Mouse (Mus musculus): ENCODE data around the gene Anxa11.
"Not testable (repeated sequence)": the region's sequence is repeated elsewhere in the genome, so short reads cannot be mapped to it uniquely, and the experiment has no call there.

The Anxa11 gene

DNA sequence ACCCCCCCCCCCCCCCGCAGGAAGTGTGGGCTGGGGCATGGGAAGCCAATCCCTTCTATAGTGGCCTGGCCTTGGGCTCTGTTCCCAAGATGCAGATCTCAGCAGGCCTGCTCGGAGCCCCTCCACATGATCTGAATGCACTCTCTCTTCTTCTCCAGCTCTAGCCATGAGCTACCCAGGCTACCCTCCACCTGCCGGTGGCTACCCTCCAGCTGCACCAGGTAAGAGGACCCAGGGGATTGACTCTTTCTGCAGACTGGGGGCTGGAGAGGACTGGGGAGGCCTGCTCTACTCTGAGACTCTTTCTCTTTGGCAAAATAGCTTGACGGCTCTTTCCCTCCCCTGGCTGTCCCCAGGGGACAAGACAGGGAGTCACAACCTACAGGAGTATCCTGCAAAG lies 26.8 kb downstream of the Anxa11 start:
- no peak for DNase-seq (ENCODE audit: low read depth, low spot score)

DNA sequence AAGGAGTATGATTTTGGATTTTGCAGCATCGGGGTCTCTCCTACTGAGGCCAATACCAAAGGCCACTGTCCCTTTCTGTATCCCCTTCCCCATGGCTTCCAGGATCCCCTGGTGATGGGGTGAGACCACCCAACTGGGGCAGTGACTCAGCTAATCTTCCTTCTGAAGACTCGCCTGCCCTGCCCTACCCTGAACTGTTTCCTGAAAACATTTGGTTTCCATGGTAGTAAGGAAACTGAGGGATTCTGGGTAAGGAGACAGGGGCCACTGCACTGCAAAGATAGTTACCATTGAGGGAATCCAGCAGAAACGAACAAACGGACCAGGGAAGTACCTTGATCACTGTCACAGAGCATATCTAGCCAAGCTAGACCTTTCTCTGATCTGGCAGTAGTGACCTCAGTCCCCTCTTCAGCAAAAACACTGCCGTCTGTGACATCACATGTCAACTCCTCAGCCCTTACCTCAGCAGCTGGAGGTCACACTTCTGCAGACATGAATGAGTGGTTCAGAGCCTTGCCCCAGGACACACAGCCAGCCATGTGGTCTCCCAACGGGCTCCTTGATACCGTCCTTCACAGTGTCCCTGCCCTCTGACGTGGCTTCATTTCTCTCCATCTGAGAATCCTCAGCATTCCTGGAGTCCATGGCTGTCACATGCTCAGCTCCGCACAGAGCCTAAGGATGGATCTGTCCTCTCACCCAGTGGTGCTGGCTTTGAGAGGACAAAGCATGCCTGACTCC lies 27.4 kb downstream of the Anxa11 start:
- DNase-seq (ENCODE audit: low read depth, low spot score) = no peak

DNA sequence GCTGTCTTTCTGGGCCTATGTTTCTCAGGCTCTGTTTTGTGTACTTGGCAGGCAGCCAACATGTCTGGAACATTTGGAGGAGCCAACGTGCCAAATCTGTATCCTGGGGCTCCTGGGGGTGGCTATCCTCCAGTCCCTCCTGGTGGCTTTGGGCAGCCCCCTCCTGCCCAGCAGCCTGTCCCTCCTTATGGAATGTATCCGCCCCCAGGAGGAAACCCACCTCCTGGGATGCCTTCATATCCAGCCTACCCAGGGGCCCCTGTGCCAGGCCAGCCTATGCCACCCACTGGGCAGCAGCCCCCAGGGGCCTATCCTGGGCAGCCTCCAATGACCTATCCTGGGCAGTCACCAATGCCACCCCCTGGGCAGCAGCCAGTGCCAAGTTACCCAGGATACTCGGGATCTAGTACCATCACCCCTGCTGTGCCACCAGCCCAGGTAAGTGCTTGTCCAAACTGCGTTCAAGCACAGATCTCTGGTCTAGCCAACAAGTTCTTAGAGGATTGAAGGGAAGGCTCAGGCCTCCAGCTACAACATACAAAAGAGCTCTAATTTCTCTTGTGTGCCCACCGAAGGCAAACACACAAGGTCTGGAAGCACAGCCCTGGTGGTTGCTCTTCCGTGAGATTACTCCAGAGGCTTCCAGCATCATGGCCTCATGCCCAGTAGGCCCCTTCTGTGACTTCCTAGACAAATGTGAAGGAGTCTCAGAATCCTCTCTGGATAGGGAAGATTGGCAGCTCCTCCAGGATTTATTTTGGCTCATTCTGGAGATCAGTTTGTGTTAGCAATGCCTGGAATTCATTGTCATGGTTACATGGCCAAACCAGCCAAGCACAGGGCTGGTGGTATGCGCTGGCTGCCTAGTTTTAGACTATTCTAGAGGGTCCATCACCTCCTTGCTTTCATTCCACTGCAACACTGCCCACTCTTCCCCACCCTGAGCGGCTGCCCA lies 30.8 kb downstream of the Anxa11 start:
- no peak for DNase-seq (ENCODE audit: low read depth, low spot score)

DNA sequence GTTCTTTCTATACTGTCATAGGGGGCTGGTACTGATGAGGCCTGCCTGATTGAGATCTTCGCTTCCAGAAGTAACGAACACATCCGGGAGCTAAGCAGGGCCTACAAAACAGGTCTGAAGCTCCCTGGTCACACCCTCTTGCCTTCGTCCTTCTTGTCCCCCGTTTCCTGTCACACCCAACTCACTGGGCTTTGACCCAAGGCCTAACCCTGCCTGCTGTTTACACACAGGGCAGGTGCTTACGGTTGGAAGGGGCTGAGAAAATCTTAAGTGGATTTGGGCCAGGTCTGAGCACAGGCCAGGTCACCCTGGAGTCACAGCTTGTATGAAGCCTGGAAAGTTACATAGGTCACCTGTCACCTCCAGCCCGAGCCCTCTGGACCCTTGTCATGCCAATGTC lies 34.7 kb downstream of the Anxa11 start:
- DNase-seq (ENCODE audit: low read depth, low spot score) = not testable (repeated sequence)

DNA sequence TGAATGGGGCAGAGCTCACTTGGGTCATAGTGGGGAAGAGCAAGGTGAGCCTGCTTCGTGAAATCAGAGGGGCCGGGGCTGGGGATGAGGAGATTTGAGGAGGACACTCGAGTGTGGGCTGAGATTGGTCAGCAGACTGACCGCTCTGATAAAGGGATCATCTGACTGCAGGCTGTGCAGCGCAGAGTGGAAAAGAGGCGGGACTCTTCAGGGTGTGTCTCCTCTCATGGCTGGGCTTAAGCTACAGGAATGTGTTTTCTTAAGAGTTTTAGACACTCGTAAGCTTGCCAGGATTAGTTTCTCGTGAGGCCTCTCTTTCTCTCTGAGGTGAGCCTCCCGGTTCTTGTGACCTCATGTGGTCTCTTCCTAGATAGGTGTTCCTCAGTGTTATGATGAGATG lies 39.8 kb downstream of the Anxa11 start:
- not testable (repeated sequence) for DNase-seq (ENCODE audit: low read depth, low spot score)

DNA sequence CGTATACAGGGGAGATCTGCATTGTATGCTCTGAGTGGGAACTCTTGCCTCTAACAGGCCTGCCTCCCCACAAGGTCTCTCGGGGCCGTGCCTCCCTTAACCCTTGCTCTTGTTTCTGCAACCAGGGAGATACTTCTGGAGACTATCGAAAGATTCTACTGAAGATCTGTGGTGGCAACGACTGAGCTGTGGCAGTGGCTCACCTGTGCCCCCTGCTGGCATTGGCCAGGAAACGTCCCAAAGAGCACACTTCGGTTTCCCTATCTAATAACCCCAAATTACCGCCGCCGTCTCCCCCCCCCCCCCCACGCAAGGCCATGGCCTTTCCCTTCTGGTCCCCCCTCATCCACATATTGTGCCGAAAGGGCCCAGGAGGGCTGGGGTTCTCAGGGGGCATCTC lies 43.9 kb downstream of the Anxa11 start:
- not testable (repeated sequence) for DNase-seq (ENCODE audit: low read depth, low spot score)

DNA sequence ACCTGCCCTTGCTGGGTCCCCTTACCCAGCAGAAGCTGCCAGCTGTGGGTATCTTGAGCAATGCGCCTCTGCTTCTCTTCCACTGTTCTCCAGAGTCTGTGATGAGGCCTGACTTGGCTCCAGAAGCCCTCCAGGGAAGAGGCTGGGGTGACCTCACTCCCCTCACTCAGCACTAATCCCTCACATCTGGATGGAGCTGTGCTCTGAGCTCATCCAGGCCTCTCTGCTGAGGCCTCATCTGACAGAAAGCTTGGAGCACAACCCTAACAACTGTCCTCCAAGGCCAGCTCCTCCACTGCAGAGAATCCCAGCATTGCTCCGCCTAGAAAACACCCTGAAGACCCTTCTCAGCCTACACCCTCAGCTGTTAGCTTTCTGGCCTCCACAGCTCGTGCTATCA lies 52.6 kb downstream of the Anxa11 start:
- not testable (repeated sequence) for DNase-seq (ENCODE audit: low read depth, low spot score)

DNA sequence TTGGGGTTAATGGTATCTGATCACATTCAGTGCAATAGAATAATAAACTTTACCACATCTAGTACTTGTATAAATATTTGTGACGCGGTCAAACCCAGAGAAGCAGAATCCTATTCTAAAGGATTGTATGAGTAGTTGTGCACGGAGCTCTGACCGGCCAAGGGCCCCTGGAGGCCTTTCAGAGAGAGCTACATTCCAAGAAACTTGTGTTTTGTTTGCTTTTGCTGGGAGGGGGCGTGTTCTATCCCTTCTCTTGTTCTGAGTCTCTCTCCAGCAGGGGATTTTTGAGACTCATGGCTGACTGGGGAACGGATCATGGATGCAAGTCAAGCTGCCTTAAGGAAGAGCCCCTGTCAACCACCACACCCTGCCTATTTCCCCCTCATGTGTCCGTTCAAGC lies 53.7 kb downstream of the Anxa11 start:
- DNase-seq (ENCODE audit: low read depth, low spot score) = not testable (repeated sequence)

DNA sequence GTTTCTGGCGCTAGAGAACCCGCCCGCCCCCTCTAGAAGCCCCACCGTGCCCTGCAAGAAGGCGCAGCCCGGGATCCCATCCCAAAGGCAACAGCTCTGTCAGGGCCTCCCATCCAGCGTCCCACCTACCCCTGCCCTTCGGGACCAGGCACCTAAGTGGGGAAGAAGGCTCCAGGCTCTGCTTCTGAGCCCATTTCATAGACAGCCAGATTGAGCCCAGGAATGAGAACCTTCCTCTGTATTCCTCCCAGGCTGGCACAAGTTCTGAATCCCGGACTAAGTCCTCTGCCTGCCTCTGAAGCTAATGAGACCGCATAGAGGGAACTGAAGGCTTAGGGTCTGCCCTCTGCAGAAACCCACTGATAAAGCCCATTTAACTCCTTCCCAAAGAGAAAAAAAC lies 61.0 kb downstream of the Anxa11 start, which contains the start of gene Plac9a:
Plac9a (minus strand) TSS at position 101 of the 400 bp plus-strand sequence.
- not testable (repeated sequence) for DNase-seq (ENCODE audit: low read depth, low spot score)

DNA sequence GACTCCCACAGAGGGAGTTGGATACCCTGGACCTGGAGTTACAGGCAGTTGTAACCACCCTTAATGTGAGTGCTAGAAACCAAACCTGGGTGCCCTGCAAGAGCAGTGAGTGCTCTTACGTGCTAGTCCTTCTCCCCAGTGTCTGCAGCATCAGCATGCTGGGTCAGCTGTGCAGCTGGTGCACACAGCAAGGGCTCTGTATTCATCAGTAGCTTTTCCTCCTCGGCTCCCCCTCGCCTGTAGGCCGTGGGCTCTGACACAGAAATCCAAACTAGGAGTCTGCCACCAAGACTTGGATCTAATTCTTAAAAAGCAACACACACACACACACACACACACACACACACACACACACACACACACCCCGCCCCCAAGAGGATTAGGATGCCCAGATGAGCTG lies 63.3 kb downstream of the Anxa11 start:
- not testable (repeated sequence) for DNase-seq (ENCODE audit: low read depth, low spot score)

DNA sequence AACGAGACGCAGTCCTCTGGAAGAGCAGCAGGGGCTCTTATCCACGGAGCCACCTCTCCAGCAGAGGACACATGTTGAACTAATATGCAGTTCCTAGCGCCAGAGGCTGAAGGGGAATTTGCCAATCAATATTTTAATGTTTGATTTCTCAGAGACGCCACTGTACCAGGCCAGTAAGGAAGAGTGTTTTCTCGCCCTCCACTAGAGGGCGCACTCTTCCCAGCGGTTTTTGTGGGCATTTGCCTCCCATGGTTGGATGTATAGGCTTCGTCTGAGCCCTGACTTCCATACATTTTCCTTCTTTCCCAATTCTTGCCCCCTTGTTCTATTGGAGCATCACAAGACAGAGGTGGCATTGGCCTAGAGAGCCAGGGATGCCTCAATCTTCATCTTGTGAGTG lies 65.3 kb downstream of the Anxa11 start:
- DNase-seq (ENCODE audit: low read depth, low spot score) = not testable (repeated sequence)

DNA sequence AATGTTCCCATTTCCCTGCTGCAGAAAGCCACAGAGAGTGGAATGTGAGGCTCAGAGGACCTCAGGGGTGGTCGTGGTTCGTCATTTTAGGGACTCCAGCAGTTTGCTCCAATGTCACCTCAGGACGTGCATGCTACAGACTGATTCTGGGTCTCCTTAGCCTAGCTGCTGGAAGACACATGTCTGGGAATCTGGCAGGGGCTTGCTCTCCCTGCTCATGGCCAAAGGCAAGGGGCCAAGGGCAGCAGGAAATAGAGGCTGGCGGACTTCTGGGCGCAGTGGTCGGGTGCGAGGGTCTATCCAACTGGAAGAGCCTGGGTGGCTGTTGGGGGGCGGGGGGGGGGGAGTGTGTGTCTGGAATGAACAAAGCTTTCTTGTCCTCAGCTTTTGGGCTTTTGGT lies 67.0 kb downstream of the Anxa11 start:
- DNase-seq (ENCODE audit: low read depth, low spot score) = not testable (repeated sequence)

DNA sequence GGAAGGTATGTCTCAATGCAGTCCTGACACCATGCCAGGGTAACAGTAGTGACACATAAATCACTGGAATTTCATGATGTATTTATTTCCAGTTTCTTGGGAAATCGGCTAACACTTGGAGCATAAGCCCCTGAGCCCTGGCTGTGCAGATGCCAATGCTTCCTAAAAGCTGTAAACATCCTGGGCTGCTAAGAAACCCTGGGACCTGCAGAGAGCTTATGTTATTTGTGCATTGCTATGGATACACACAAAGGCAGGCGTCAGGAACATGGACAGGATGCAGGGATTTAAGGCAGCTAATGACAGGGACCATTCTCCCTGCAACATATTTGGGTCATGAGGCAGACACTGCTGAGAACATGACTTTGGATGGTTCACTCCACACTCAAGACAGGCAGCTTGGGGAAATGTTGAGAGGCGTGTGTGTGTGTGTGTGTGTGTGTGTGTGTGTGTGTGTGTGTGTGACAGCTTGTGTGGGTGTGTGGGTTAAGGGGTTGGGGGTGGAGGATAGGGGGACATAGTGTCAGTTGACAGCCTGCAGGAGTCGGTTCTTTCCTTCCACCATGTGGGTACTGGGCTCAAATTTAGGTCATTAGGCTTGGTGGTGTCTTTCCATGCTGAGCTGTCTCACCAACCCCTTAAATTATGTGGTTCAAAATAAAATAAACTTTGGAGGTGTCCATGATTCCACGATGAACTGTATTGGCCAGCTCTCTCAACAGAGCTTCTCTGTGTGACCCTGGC lies 76.6 kb downstream of the Anxa11 start:
- not testable (repeated sequence) for DNase-seq (ENCODE audit: low read depth, low spot score)

DNA sequence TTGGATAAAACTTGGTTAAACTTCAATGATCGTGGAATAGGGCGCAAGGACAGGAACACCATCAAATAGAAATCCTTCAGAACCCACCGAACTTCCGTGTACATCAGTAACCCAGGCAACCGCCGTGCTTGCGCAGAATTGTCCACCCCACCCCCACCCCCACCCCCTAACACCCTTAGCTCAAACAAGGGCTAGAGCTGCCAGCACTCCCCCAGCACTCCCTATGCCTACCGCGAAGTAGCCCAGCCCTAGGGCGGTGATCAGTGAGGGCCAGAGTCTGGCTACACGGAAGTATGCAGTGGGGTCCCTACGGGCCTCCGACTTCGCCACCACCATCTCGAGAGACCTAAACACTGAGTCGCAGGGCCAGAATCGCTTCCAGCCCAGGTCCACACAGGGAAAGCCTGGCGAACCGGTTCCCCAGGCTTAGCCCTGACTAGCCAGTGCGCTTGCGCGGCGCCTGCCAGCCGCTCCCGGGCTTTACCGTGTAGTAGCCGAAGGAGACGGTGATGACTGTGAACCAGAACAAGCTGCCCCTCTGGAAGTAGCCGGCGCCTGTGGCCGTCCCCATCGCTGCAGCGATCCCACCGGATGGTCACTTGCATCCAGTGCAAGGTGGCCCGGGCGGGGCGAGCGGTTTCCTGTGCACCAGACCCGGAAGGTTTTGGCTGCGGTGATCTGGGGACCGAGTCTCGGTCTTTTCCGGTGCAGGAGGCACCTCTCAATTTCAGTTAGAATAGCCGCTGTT lies 85.0 kb downstream of the Anxa11 start:
- DNase-seq (ENCODE audit: low read depth, low spot score) = not testable (repeated sequence)

DNA sequence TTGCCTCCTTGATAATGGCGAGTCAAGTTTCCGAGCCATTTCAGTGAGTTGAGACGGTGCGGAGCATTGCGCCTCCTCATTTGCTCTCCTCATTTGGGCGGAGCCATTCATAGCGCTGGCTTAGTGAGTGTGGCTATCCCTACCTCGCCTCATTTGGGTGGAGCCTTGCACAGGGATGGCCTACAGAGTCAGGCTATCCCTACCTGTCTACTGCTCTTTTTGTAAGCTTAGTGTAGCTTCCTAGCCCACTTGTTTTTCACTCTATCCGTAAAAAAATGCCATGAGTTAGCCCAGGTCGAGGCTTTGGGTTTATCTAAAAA lies 85.6 kb downstream of the Anxa11 start, which contains the start of gene Tmem254a:
Tmem254a (minus strand) TSS at position 111 of the 320 bp plus-strand sequence.
- DNase-seq (ENCODE audit: low read depth, low spot score) = not testable (repeated sequence)
